Mouse (Mus musculus): ENCODE data around the gene P4ha1. TPM values are rescaled to one million over a fixed set of nuclear protein-coding genes. Genes with fewer than 3 reads are reported as not detected.

Gene P4ha1
- polyA plus RNA-seq, 1 experiment from 2014 or later, result 42.6 TPM

DNA sequence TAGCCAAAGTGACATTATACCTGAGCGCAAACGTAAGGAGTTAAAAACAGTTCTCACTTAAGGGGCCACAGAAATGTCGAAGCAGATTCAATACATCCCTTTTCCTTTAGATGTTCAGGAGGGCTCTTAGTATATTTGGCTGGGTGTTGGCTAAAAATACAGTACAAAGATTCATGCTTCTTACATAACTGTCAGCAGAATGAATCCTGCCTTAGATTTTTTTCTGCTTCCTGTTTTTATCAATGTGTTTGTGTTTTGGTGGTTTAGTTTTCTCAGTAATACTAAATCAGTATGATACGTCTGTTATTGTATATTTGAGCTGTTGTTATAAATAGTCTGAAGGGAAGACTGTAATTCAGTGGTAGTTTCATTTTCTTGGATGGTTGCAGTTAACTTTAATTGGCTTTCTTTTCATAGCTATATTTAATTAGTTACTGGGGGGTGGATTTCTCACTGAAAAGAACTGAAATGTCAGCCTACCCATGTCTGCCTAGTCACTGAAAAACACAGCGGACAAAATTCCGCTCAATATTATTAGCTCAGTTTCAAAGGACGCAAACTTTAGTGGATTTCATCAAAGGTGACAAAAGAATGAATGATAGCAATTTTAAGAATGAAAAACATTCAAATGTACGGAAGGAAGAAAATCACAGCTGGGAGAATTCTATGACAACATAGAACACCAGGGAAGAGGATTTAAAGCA, 3.7 kb downstream of the P4ha1 start:
- no peak overlapping the region for H3K27ac ChIP-seq
- ATAC-seq (ENCODE audit: low FRiP score, low read depth), result no peak
- WGBS, result 86% methylated on average over 8 of the region's 8 CpGs
- no peak overlapping the region for H3K4me2 ChIP-seq (replicated peaks)
- H3K27me3 ChIP-seq (replicated peaks), result no peaks in the 10 kb centered on the region
- H3K4me3 ChIP-seq, result no peak overlapping the region
- no peaks in the 10 kb centered on the region; the same call in 1 of the 2 replicates for H3K36me3 ChIP-seq
- H3K9me3 ChIP-seq, result no peaks in the 10 kb centered on the region
- peaks cover 10% of the 10 kb centered on the region for H3K4me1 ChIP-seq
- H3K9ac ChIP-seq, result no peak overlapping the region

- WGBS, result 96% methylated on average over 3 of the region's 3 CpGs
- Histone ChIP-seq H3K4me3 (no peak overlapping the region), H3K9ac (no peak overlapping the region), H3K4me1 (peaks cover 8% of the 10 kb centered on the region), H3K27me3 (replicated peaks) (no peaks in the 10 kb centered on the region), H3K27ac (no peak overlapping the region), H3K36me3 (no peaks in the 10 kb centered on the region; the same call in 1 of the 2 replicates), H3K4me2 (replicated peaks) (no peak overlapping the region), H3K9me3 (no peaks in the 10 kb centered on the region)
- no peak for ATAC-seq (ENCODE audit: low FRiP score, low read depth)
These were observed 4.2 kb downstream of the P4ha1 start for GRCm38 (mm10) chr10:59327316-59327710.

GRCm38 (mm10) chr10:59331546-59332256, 8.6 kb downstream of the P4ha1 start:
- no peaks in the 10 kb centered on the region for H3K4me1 ChIP-seq
- WGBS, result 91% methylated on average over 6 of the region's 6 CpGs
- no peaks in the 10 kb centered on the region; the same call in 1 of the 2 replicates for H3K36me3 ChIP-seq
- no peak overlapping the region for H3K4me3 ChIP-seq
- H3K9me3 ChIP-seq, result no peaks in the 10 kb centered on the region
- H3K27me3 ChIP-seq (replicated peaks), result no peaks in the 10 kb centered on the region
- no peak overlapping the region for H3K4me2 ChIP-seq (replicated peaks)
- ATAC-seq (ENCODE audit: low FRiP score, low read depth), result no peak
- no peak overlapping the region for H3K9ac ChIP-seq
- no peak overlapping the region for H3K27ac ChIP-seq

DNA sequence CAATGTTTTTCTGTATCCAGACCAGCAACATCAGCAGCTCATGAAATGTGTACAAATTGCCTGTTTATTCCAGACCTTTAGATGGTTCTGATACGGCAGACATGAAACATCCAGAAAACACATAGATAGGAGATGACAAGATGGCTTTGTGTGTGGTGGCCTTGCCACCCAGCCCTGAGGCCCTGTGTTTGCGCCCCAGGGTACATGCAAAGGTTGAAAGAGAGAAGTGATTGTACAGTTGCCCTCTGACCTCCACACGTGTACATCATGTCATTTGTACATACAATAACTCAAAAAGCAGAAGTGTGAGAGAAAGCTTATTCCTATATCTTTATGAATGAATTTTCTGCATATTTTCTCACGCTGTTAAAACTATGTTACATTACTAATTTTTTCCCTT, 10.3 kb downstream of the P4ha1 start:
- Histone ChIP-seq H3K4me1 (no peaks in the 10 kb centered on the region), H3K4me2 (replicated peaks) (no peak overlapping the region), H3K27ac (no peak overlapping the region), H3K9me3 (no peaks in the 10 kb centered on the region), H3K27me3 (replicated peaks) (no peaks in the 10 kb centered on the region), H3K36me3 (peaks cover 6% of the 10 kb centered on the region), H3K4me3 (no peak overlapping the region), H3K9ac (no peak overlapping the region)
- no peak for ATAC-seq (ENCODE audit: low FRiP score, low read depth)
- WGBS, result 79% methylated on average over 4 of the region's 4 CpGs

DNA sequence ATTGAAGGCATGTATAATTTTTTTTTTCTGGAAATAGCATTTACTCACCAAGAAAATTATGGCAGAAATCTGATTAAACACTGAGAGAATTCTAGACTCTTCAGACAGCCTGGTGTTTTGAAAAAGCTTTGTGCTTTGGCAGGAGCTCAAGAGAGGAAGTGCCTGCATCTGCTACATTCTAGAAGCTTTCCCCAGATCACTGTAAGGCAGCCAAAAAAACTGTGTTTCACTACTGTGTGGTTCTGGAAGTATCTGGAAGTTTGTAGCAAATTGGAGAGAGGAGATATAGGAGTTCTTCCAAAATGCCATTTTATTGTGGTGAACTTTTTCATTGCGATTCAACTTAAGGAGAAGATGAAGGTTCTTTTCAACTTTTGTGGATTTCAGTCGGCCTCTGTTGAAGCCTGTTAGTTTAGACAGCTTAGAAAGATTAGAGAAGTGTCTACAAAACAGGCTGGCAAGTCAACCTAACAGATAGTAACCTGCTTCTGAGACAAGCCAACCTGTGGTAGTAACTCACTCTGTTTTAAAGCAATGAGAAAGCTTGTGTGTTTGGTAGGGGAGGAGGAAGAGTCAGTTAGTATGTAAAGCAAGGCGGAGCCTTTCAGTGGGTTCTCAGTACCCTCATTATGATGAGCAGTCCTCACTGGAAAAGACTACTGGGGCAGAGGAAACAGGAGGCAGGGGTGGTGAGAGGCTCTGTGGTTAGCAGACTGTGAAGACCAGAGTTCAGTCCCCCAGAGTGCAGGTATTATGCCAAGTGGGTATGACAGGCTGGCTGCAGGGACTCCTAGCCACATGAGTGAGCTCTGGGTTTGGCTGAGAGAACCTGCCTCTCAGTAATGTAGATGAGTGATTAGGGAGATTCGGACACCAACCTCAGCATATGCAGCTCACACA, 12.1 kb downstream of the P4ha1 start:
- H3K9me3 ChIP-seq, result no peaks in the 10 kb centered on the region
- H3K4me1 ChIP-seq, result no peaks in the 10 kb centered on the region
- H3K36me3 ChIP-seq, result peaks cover 16% of the 10 kb centered on the region
- no peak overlapping the region for H3K9ac ChIP-seq
- H3K4me3 ChIP-seq, result no peak overlapping the region
- 82% methylated on average over 4 of the region's 4 CpGs for WGBS
- no peak for ATAC-seq (ENCODE audit: low FRiP score, low read depth)
- no peak overlapping the region for H3K4me2 ChIP-seq (replicated peaks)
- H3K27me3 ChIP-seq (replicated peaks), result no peaks in the 10 kb centered on the region
- no peak overlapping the region for H3K27ac ChIP-seq

- Histone ChIP-seq H3K4me3 (no peak overlapping the region), H3K27me3 (replicated peaks) (no peaks in the 10 kb centered on the region), H3K4me1 (no peaks in the 10 kb centered on the region), H3K9ac (no peak overlapping the region), H3K27ac (no peak overlapping the region), H3K36me3 (peaks cover 22% of the 10 kb centered on the region), H3K4me2 (replicated peaks) (no peak overlapping the region), H3K9me3 (no peaks in the 10 kb centered on the region)
- no peak for ATAC-seq (ENCODE audit: low FRiP score, low read depth)
- WGBS, result 89% methylated on average over 2 of the region's 2 CpGs
These were observed 13.0 kb downstream of the P4ha1 start for GRCm38 (mm10) chr10:59336124-59336523.

DNA sequence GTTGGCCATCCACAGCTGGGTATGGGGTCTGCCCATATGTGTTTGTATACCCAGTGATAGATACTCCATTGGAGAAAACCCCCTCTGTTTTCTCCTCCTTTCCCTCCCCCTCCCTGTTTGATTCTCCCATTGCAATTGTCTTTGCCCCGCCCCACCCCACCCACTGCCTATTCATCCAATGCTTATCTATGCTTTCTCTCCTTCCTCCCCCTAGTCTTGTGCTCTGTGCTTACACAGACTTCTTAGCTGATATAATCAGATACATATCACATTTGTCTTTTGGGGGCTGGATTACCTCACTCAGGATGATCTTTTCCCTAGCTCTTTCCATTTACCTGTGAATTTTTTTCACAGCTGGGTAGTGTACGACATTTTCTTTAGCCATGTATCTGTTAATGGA, 23.5 kb downstream of the P4ha1 start:
- peaks cover 50% of the 10 kb centered on the region for H3K36me3 ChIP-seq
- H3K4me2 ChIP-seq (replicated peaks), result no peak overlapping the region
- H3K9ac ChIP-seq, result no peak overlapping the region
- H3K9me3 ChIP-seq, result no peaks in the 10 kb centered on the region
- no peaks in the 10 kb centered on the region for H3K27me3 ChIP-seq (replicated peaks)
- no peak overlapping the region for H3K4me3 ChIP-seq
- no peaks in the 10 kb centered on the region for H3K4me1 ChIP-seq
- no peak overlapping the region for H3K27ac ChIP-seq
- no peak for ATAC-seq (ENCODE audit: low FRiP score, low read depth)
- WGBS, result 94% methylated on average over 2 of the region's 2 CpGs

DNA sequence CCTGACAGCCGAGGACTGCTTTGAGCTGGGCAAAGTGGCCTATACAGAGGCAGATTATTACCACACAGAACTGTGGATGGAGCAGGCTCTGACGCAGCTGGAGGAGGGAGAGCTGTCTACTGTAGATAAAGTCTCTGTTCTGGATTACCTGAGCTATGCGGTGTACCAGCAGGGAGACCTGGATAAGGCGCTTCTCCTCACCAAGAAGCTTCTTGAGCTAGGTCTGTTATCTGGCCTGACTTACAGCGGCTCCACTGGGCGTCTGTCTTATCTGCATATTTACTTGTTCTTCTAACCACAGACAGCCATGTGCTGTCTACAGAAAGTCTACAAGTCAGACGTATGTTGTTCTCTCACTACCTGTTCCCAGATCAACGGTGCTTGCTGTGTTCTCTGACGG, 25.1 kb downstream of the P4ha1 start:
- Histone ChIP-seq H3K36me3 (peaks cover 57% of the 10 kb centered on the region), H3K27ac (no peak overlapping the region), H3K27me3 (replicated peaks) (no peaks in the 10 kb centered on the region), H3K9ac (no peak overlapping the region), H3K4me3 (no peak overlapping the region), H3K9me3 (no peaks in the 10 kb centered on the region), H3K4me1 (no peaks in the 10 kb centered on the region), H3K4me2 (replicated peaks) (no peak overlapping the region)
- 95% methylated on average over 9 of the region's 9 CpGs for WGBS
- no peak for ATAC-seq (ENCODE audit: low FRiP score, low read depth)

GRCm38 (mm10) chr10:59349536-59349935, 26.4 kb downstream of the P4ha1 start:
- no peaks in the 10 kb centered on the region for H3K27me3 ChIP-seq (replicated peaks)
- no peak overlapping the region for H3K9ac ChIP-seq
- no peak for ATAC-seq (ENCODE audit: low FRiP score, low read depth)
- H3K4me1 ChIP-seq, result no peaks in the 10 kb centered on the region
- H3K4me2 ChIP-seq (replicated peaks), result no peak overlapping the region
- no peaks in the 10 kb centered on the region for H3K9me3 ChIP-seq
- peaks cover 56% of the 10 kb centered on the region for H3K36me3 ChIP-seq
- WGBS, result 95% methylated on average over 2 of the region's 2 CpGs
- H3K27ac ChIP-seq, result no peak overlapping the region
- H3K4me3 ChIP-seq, result no peak overlapping the region

- Histone ChIP-seq H3K36me3 (peaks cover 50% of the 10 kb centered on the region), H3K27ac (no peak overlapping the region), H3K9me3 (no peaks in the 10 kb centered on the region), H3K27me3 (replicated peaks) (no peaks in the 10 kb centered on the region), H3K4me2 (replicated peaks) (no peak overlapping the region), H3K4me1 (no peaks in the 10 kb centered on the region), H3K4me3 (no peak overlapping the region), H3K9ac (no peak overlapping the region)
- WGBS, result 40% methylated on average over 1 of the region's 1 CpGs
- ATAC-seq (ENCODE audit: low FRiP score, low read depth), result no peak
These were observed 30.0 kb downstream of the P4ha1 start for GRCm38 (mm10) chr10:59353065-59353464.

DNA sequence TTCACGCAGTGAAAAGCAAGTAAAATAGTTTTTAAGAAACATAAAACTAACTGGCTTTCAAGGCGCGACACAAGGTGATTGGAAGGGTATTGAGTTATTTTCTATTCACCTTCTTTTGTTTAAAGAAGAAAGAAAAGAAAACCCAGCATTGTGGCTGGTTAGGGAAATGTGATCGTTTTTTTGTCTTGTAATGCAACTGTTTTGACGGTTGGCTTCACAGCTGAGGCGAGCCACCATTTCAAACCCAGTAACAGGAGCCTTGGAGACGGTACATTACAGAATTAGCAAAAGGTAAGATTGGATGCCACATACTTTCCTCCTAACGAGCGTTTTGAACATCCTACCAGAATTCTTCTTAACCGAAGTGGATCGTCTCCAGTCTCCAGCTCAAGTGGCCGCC, 31.0 kb downstream of the P4ha1 start:
- no peak overlapping the region for H3K4me2 ChIP-seq (replicated peaks)
- H3K9me3 ChIP-seq, result no peaks in the 10 kb centered on the region
- H3K36me3 ChIP-seq, result peaks cover 42% of the 10 kb centered on the region
- no peak overlapping the region for H3K9ac ChIP-seq
- H3K27ac ChIP-seq, result no peak overlapping the region
- no peaks in the 10 kb centered on the region for H3K4me1 ChIP-seq
- no peaks in the 10 kb centered on the region for H3K27me3 ChIP-seq (replicated peaks)
- no peak for ATAC-seq (ENCODE audit: low FRiP score, low read depth)
- no peak overlapping the region for H3K4me3 ChIP-seq
- WGBS, result 68% methylated on average over 12 of the region's 12 CpGs

- Histone ChIP-seq H3K9me3 (no peaks in the 10 kb centered on the region), H3K4me3 (no peak overlapping the region), H3K4me1 (no peaks in the 10 kb centered on the region), H3K27me3 (replicated peaks) (no peaks in the 10 kb centered on the region), H3K9ac (no peak overlapping the region), H3K27ac (no peak overlapping the region), H3K4me2 (replicated peaks) (no peak overlapping the region), H3K36me3 (peaks cover 41% of the 10 kb centered on the region)
- no peak for ATAC-seq (ENCODE audit: low FRiP score, low read depth)
- 39% methylated on average over 8 of the region's 8 CpGs for WGBS
These were observed 31.9 kb downstream of the P4ha1 start for GRCm38 (mm10) chr10:59355020-59355419.

Measured in neural tube, embryonic 12.5 days (tissue).